Mouse (Mus musculus) adrenal gland, adult 18-20 months (tissue): ENCODE data around the gene Csf3r. TPM values are rescaled to one million over a fixed set of nuclear protein-coding genes. Genes with fewer than 3 reads are reported as not detected.

Experiments
- DNase-seq, 2 experiments: peaks; one replicate each; pipeline ENCODE4 v3.0.0; 2021 to 2022; ENCODE audit warnings: low spot score in 2 of 2
- total RNA-seq, 2 experiments: library from RNA; stranded (reverse); gene quantifications; 1 replicate in 1 of 2; 2 replicates in 1 of 2; pipeline ENCODE4 v1.2.3; 2021

The Csf3r gene
- total RNA-seq, 2 experiments from 2014 or later, result 2.3 to 3.0 TPM

DNA sequence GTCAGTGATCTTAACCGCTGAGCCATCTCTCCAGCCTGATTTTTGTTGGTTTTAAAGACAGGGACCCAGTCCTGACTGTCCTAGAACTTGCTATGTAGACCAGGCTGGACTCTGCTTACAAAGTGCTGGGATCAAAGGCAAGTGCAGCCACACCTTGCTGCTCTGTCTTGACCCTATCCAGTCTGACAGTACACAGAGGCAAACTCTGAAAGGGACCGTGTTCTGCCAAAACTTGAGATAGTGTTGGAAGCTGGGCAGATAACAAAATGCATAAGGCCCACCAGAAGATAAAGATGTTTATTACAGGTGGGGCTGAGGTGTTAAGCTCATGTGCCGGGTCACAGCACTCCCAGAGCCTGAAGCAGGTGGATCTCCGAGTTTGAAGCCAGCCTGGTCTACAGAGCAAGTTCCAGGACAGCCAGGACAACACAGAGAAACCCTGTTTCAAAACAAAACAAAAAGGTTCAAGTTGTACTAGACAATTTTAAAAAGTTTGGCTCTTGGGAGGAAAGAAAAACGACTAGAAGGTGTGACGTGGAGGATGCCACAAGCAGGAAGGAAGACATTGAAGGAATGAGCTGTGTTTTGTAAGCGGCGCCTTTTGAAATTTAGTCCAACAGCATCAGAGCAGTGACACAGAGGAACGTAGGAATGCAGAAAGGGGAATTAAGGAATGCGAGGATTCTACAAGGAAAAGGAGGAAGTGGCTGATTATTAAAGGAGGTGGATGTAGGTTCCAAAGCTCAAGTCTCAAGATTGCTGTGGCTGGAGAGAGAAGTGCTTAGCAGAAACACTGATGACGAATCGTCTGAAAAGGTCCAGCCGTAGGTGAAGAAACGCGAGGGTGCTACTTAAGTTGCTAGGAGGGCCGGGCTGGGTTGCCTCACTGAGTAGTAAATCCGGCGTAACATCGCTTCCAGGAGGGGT lies 33.1 kb downstream of the Csf3r start:
- DNase-seq, result no peak

DNA sequence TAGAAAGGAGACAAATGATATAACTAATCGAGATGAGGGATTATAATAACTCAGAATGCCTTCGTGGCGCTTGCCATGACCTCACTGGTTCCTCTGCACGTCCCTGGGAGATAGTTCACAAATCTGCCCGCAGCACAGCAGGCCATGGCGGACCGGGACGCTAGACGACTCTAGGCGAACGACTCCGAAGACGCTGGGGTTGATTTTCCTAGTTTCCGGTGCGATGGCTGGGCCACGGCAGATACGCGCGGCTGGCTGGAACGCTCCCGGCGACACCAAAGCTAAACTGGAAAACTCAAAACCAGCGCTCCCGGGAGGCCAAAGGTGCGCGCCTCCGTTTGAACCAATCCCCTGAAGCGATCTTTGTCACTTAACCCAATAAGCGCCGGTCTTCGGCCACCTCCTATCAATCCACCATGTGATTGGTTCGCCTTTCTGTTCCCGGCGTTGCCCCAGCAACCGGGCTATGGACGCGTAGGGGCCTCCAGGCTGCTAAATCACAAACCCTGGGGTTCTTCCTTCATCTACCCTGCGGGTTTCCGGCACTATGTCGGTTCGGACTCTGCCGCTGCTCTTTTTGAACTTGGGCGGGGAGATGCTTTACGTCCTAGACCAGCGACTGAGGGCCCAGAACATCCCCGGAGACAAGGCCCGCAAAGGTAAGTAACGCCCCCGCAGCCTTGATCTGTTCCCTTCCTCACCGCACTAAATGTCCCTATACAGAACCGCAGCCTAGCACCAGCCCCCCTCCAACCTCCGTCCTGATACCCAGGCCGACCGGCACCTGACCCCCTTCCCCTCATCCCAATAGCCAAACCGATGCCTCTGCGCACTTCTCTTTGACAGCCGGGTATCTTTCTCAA lies 34.0 kb downstream of the Csf3r start, which contains the start of gene Oscp1:
Gene Oscp1, plus strand, starts transcription at position 432 of the 863 bp plus-strand sequence.
- DNase-seq, result peak; percentile 74 to 80

GRCm38 (mm10) chr4:126058997-126059362 lies 34.6 kb downstream of the Csf3r start:
- no peak for DNase-seq

DNA sequence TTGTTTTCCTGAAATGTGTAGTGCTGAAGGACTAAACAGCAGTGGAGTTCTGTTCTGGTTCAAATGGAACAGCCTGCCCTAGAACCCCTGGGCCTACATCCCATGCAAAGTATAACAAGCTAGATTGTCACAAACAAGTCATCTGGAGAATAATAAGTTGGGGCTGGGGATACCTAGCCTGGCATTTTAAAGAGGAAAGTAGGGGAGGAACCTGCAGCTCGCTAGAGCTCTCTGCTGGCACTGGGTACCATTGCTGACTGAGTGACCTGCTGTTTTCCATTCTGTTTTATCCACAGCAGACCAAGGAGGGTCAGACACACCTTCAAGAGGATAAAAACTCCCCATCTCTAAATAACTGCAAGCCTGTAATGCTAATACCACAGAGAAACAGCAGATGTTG lies 38.5 kb downstream of the Csf3r start:
- no peak for DNase-seq

- DNase-seq, result no peak
Measured at GRCm38 (mm10) chr4:126065241-126065640, 40.9 kb downstream of the Csf3r start.

GRCm38 (mm10) chr4:126067401-126068077 lies 43.2 kb downstream of the Csf3r start:
- no peak for DNase-seq

- DNase-seq, result no peak
Measured at GRCm38 (mm10) chr4:126068842-126069241, 44.5 kb downstream of the Csf3r start.

- no peak for DNase-seq
Measured at GRCm38 (mm10) chr4:126077833-126078232, 53.5 kb downstream of the Csf3r start.

- no peak for DNase-seq
Measured at GRCm38 (mm10) chr4:126079266-126079665, 54.9 kb downstream of the Csf3r start.

- DNase-seq, result no peak
Measured at GRCm38 (mm10) chr4:126081601-126082000, 57.3 kb downstream of the Csf3r start.

- DNase-seq, result no peak
Measured at GRCm38 (mm10) chr4:126083021-126083420, 58.7 kb downstream of the Csf3r start.

DNA sequence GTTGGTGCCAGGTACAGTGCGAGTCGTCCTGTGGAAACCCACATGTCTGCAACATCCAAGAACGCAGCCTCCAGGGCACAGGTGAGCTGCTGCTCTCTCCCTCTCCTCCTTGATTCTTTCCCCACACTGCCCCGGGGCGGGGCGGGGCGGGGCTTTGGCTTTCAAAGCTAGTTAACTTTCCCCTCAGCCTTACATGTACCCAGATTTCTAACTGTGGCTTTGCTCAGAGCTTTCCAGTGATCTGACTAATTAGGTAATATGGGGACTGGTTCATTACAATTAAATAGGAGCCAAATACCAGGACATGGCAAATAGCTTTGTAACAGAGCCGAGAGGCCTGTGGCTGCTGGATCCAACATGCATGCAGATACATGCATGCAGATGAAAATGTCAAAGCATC lies 60.0 kb downstream of the Csf3r start:
- DNase-seq, result no peak

GRCm38 (mm10) chr4:126085996-126086576 lies 61.7 kb downstream of the Csf3r start:
- peak; percentile 74 to 76 for DNase-seq

DNA sequence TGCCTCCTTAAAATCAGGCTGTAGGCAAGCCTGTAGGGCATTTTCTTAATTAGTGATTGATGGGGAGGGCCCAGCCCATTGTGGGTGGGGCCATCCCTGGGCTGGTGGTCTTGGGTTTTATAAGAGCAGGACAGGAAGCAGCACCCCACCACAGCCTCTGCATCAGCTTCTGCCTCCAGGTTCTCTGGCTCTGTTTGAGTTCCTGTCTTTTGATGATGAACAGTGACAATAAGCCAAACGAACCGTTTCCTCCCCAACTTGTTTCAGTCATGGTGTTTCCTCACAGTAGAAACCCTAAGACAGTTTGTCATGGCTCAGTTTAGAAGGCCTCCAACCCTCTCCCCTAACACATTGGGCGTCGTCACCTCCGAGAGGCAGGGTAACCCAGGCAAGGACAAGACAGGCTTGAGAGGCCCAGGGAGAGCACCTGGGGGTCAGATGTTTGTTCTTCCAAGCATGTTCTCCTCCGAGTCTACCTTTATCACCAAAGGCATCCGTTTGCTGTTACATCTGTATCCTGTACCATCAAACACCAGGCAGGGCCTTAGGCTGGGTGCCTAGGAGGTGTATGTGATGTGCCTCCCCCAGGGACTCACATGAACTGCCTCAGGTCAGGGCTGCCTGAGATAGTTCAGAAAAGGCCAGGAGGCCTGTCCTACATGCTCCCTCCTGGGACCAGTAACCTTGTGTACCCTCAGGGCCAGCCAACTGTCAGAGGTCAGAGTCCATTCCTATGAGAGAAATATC lies 65.9 kb downstream of the Csf3r start:
- no peak for DNase-seq

DNA sequence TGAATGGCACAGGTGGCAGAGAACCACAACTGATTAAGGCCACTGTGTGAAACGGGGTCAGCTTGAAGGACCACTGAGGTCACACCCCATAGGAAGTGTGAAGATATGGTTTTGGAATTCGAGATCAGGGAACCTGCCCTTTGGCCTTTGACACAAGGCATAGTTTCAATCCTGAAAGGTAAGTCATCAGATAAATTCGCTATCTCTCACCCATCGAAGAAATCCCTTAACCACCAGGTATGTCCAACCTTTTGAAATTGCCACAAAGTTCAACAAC lies 66.4 kb downstream of the Csf3r start:
- no peak for DNase-seq

GRCm38 (mm10) chr4:126091873-126092272 lies 67.5 kb downstream of the Csf3r start:
- no peak for DNase-seq
